Mouse (Mus musculus) left cerebral cortex, adult 8-10 months (tissue): ENCODE measurements around the gene Dagla. TPM values are rescaled to one million over a fixed set of nuclear protein-coding genes. Genes with fewer than 3 reads are reported as not detected.

Experiments used
- DNase-seq, 2 experiments: peaks; one replicate each; pipeline ENCODE4 v3.0.0; 2022; ENCODE audit warnings: low spot score in 2 of 2
- total RNA-seq, 4 experiments: library from RNA; stranded (reverse); gene quantifications; 2 replicates each; pipeline ENCODE4 v1.2.4; 2022

The Dagla gene
- 10 to 100 TPM; 72.6 to 77.7 (median 74.9) TPM for total RNA-seq

DNA sequence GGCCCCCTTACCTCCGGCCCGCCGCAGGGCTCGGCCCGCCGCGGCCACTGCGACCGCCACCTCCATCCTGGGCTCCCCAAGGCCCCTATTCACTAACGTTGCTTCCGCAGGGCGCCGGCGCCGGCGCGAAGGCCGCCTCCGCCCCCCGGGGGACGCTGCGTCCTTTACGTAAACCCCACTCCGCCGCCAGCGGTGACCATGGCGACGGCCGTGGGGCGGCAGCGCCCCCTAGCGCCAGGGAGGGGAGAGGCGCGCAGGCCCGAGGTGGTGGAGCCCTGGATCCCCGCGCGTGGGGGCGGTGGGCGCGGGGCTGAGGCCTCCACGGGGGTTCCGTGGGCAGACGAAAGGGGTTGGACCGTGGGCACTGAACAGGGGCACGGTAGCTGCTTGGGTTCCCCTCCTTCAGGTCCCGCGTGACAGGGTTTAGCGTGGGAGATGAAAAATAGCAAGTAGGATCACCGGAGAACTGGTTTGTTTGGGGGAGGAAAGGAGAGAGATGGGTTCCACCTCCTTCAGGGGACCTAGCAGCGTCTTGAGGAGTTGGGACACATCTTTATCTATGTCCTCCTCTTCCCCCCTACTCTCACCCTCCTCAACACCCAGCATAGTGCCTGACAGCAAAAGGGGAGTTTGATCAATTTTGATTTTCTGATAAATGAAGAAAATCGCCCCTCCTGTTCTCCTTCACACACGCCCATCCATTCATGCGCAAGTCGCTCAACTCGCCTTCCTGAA lies at the start of gene Dagla:
TSS of gene Dagla (minus strand) at position 68 of the 735 bp plus-strand sequence.
- peak; percentile 64 to 75 for DNase-seq

DNA sequence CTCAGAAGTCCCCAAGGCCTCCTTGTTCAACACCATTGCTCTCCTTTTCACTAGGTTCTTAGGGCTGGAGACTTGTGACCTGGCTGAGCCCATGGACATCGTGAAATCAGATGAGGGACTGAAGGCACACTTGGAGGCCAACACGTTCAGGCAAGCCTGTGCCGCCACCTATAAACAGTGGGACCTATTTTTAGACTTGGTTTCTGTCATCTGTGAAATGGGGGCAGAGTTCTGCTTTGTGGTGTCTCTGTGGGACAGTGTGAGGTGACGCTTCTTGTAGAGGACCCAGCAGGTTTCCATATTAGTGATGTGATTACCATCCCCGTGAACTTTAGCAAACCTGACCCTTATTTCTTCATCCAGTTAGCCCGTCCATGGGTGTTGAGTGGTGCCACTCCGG lies 47.5 kb upstream of the Dagla start:
- no peak for DNase-seq

DNA sequence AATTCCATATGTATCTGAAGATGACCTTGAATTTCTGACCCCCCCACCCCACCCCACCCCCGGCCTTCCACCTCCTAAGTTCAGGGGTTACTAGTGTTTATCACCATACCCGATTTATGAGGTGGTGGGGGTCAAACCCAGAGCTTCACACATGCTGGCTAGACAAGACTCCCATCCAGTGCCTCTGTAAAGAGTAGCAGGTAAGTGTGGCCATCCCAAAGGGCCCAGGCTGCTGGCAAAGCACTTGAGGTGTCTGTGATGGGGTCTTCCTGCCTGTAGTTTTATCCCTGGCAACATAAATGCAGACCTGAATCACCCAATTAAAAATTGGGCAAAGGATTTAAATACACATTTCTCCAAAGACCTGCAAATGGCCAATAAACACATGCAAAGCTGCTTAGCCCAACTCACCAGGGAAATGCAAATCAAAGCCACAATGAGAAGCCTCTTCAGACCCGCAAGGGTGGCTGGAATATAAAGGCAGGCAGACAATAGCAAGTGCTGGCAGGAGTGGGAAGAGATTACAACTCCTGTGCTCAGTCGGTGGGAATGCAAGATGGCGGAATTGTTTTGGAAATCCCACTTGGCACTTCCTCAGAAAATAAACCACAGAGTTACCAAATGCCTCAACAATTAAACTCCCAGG lies 43.1 kb upstream of the Dagla start:
- DNase-seq, result no peak

DNA sequence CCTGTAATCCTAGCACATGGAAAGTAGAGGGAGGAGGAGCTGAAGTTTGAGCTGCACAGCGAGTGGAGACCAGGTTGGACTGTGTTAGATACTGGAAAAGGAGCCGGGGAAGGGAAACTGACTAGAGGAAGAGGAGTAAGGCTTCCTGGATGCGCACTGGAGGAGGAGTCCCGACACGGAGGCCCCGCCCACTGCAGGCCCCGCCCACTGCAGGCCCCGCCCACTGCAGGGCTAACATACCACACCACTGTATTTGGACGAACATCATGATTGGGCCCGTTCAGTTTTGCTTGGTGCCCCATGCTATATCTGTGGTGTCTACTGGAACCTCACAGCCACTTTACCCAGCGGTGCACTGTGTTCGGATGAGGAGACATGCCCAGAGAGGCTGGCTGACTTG lies 41.0 kb upstream of the Dagla start:
- no peak for DNase-seq

DNA sequence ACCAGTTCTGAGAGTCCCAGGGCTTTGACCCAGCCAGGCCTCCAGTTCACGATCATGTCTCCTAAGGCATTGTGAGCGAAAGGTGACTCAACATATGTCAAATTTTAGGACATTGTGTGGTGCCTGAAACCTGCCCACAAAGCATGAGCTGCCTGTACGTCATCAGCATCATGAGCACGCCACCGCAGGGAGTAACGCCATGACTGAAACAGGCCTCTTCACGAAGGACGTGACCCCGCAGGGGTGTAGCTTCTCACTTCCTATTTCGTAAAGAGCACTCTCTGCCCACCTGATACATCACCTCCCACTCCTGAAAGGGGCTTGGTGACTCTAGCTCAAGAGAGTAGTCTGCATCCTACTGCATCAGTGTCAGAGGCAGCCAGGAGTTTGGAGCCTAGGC lies 39.2 kb upstream of the Dagla start:
- DNase-seq, result peak in 1 of 2 experiments; percentile 40

DNA sequence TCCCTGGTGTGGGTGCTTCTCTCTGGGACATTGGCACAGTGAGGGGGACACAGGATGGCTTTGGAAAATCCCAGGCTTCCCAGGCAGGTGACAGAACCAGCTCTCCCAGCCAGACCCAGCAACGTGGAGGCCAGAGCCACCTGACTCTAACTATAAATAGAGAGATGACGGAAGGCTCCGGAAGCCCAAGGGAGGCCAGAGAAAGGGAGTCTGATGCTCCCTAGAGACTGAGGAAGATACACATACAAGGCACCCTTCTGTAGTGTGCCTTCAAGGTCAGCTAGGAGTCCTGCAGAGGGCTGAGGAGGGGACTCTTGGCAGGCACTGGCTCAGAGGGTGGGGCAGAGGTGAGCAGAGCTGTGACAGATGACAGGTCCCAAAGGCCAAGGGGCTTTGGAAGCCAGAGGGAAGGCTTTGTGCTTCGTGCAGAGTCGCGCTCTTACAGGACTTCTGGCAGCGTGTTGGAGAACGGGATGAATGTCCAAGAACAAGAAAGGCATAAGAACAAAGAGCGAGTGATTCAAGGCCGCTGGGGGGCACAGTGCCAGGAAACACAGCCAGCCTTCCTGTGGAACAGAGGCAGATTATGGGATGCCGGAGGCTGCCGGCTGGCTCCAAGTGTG lies 37.3 kb upstream of the Dagla start:
- peak; percentile 53 to 77 for DNase-seq

DNA sequence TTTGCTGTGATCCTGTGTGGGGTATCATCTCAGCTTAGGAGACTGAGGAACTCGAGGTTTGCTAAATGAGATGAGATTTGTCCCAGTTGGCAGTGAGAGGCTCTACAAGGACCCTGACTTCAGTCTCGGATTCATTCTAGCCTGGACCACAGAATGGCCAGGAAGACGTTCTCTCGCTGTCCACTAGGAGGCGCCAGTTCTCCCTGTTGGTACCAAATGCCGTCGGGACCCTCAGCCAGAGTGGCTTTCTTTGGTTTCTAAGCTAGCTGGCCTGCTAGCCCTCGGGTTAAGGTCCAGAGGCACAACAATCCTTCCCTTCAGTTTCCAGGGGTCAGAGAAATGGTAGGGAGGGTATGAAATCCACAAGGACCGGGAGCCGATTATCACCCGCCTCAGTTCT lies 36.5 kb upstream of the Dagla start:
- peak in 1 of 2 experiments; percentile 52 for DNase-seq

DNA sequence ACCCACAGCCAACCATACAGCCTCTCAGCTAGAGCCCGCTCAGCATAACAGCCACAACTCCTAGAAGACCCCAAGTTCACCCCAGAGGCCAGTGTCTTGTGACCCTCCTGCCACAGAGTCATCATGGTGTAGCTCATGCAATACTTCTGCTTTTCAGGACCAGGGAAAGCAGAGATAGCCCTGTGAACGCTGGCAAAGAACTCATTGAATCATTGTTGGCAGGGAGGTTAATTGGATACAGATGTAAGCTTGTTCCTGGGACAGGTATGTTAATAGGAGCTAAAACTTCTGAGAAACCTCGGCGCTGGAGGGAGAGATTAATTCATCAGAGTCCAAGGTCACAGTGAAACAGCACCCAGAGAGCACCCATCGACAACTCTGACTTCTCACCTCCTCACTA lies 36.0 kb upstream of the Dagla start:
- DNase-seq, result no peak

DNA sequence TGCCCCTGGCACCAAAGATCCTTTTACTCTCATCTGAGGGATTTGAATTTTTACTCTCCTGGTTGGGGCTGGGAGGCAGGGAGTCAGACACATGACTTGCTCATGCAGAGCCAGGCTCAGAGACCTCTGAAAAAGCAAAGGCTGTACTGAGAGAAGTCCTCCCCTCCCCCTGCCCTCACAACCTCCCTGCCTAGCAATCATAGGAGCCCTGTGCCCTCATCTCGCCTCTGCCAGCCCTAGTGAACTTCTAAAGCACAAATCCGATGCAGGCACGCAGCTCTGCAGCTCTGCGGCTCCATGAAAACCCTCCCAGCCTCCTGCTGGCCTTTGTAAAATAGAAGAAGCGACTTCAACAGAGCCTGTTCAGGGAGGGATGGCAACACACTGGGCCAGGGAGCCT lies 34.6 kb upstream of the Dagla start:
- no peak for DNase-seq

DNA sequence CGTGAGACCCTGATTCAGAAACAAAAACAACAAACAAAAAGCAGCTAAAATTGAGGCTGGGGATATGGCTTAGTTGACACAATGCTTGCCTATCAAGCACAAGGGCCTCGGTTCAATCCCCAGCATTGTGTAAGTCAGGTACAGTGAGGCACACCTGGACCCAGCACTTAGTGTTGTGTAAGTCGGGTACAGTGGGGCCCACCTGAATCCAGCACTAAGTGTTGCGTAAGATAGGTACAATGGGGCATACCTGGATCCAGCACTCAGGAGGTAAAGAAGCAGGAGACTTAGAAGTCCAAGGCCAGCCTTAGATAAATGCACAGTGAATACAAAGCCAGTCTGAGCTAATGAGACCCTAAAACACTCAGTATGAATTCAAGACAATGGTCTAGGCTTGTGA lies 34.0 kb upstream of the Dagla start:
- no peak for DNase-seq

DNA sequence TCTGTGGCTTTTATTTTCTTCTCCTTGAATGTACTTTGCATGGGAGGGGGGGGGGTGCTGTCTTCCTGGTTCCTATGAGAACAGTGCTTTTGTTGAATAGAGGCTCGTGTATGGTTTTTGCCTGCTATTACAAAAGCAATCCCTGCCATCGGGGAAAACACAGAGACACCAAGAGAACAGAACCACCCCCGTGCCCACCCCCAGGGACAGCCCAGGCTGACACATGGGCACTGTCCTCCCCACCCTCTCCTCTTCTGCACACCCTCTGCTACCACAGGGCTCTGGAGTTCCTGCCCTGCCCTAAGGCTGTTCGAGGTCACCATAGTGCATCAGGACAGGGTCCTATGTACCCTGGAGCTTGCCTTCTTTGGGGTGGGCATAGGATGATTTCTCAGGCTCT lies 29.8 kb upstream of the Dagla start:
- DNase-seq, result no peak

DNA sequence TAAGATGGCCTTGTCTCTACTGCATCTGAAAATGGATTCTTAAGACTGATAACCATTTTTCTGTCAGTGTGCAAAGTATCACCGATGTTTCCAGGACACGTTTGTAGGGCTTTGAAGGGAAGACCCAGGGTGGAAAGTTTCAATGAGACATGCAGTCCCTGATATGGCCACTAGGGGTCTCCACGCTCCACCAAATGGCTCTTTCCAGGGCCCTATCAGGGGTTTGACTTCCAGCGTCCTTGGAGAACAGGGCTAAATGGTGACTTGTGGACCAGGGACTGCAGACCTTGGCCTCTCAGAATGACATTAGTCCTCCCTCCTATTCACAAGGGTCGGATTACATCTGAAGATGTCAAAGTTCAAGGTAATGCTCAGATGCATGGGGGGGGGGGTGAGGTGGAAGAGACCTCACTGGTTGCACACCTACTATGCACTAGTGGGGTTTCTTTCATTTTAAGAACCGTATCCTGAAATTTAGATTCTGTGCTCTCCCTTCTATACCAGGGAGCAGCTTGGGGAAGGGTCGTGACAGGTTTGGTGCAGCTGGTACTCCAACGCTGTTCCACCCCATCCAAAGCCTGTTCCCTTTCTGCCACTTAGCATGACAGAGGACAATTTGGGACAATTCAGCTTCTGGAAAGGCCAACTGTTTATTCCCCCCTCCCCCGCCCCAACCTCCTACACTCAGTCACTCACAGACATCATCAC lies 29.0 kb upstream of the Dagla start:
- peak in 1 of 2 experiments; percentile 64 for DNase-seq

DNA sequence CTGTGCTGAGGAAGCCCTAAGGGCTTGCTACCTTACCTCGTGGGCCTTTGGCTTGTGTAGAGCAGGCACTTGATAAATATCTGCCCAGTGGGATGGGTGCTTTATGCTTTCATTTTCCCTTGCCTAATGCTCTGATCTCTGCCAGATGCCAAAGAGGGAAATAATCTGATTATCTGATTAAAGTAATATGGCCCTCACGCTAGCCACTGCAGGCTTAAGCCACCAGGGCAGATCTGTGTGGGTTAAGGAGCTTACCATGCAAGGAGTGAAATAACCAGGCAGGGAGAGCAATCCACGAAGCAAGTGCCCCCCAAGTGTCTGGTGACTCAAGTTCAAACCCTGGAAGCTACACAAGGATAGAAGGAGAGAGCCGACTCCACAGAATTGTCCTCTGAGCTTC lies 27.0 kb upstream of the Dagla start:
- DNase-seq, result no peak

DNA sequence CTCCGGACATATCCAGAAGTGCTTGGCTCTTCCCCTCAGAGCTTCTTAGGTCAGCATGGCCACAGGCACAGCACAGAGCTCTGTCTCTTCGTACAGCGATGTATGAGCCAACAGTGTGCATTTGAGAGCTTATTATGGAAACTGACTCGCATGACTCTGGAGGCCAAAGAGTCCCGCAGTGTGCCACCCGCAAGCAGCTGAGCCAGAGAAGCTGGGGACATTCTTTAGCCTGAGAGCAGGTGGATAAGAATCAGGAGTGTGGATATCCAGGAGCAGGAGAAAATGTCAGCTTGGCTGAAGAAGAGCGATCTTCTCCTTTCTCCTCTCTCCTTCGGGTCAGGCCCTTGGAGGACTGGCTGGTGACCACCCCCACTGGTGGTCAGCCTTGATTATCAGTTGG lies 24.4 kb upstream of the Dagla start:
- DNase-seq, result no peak

DNA sequence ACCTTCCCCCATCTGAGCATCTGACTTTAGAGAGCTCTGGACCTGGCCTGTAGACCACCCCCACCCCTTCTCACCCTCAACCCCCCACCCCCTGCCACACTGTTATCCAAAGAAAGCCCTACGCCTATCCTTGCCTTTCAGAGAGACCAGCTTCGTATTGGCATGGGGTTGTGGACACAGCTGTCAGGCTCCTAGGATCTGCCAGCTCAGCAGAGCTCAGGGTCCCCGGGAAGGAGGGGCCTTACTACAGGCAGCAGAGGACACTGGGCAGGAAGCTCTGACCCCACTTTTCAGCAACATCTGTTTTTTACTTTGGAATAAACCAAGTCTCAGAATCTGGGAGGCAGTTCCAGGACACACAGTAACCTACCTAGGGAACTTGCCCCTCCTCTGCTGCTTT lies 21.9 kb upstream of the Dagla start:
- DNase-seq, result no peak

DNA sequence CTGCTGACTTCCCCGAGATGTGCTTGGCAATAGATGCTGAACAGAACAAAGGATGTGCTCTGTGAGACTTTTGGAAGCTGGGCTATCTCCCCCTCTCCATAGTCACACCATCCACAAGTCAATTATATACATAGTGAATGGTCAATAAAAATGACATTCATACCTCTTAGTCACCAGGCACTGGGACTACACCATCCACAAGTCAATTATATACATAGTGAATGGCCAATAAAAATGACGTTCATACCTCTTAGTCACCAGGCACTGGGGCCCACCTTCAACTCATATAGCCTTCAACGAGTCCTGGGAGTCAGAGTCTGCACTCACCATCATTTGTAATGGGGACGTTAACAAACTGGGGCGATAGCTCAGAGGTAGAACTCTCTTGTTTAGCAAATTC lies 19.2 kb upstream of the Dagla start:
- DNase-seq, result no peak

DNA sequence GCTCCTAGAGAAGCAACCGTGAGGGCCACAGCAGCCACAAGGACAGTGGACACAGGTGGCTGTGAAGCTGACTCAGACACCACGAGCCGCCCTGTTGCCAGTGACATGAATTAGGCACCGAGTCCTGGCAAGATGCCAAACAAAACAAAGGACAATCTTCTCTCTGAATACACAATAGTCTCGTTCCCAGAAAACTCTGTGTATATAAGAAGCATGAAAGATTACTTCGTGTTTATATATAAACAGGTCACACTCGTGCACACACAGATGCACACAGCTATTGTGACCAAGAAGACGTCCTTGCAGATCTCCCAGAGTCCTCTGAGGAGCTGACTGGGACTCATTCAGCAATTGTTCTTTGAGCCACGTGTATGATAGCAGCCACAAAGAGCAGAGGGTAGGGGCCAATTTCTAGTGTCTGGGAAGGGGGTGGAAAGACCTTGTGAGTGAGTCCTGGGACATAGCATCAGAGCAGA lies 18.7 kb upstream of the Dagla start:
- no peak for DNase-seq

DNA sequence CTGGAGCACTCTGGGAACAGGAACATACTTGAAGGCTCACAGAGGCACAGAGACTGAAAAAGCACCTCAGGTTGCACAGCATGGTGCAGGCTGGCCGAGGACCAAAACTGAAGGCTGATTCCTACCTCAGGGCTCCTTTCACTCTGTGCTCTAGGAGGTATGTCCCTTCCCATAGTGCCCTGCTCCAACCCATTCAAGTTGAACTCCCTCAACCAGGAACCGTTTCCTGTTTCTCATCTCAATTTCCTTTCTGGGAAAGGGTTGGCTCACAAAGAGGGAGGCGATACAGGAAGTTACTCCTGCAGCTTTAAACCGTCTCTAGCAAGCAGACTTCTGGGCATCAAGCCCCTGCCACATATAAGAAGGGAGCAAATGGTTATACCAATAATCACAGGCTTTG lies 13.1 kb upstream of the Dagla start:
- no peak for DNase-seq

DNA sequence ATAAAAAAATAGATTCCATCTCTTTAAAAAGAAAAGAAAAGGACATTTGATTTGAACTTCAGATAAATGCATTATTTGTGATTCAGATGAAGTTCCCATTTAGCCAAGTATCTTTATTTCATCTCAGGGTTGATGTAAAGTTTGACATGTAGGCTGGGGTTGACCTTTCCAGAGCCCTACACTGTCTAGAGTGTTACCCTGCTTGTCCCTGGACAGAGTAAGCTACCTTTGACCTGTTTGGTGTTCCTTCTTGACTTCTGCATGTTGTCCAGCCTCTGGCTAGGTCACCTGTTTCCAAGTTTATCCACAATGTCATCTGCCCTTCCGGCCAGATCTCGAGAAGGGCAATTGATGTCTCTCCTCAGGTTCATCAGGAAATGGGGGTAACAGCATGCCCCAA lies 12.7 kb upstream of the Dagla start:
- no peak for DNase-seq

DNA sequence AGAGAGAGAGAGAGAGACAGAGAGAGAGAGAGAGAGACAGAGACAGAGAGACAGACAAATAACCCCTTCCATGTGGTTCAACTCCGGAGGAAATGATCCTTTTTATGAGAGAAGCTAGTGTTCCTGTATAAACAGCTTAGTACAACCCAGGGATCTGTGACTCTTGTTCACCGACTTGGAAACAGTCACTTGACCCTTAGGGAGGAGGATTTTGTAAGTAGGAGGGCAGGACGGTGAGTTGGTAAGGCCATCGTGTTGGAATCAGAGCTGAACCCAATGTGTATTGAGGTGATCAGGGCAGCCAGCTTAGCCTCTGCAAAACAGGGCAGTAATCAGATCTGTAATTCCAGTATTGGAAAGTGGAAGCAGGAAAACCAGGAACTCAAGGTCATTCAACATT lies 12.3 kb upstream of the Dagla start:
- DNase-seq, result no peak

DNA sequence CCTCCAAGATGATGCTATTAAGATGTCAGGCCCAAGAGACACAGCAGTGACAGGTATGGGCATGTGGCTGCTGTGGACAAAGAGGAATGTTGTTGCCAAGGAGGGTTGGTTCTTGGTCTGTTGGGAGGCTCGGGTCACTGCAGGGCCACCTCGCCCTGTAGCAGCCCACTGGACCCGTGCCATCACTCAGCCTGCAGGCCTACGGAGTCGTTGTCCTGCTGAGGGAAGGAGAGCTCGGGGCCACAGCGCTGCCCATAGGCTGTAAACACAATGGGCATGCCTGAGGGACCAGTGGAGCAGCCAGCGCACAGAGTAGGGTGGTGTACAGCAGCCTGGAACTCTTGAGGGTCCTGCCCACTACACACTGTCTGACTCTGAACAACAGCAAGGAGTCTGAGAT lies 7.4 kb upstream of the Dagla start:
- DNase-seq, result no peak

DNA sequence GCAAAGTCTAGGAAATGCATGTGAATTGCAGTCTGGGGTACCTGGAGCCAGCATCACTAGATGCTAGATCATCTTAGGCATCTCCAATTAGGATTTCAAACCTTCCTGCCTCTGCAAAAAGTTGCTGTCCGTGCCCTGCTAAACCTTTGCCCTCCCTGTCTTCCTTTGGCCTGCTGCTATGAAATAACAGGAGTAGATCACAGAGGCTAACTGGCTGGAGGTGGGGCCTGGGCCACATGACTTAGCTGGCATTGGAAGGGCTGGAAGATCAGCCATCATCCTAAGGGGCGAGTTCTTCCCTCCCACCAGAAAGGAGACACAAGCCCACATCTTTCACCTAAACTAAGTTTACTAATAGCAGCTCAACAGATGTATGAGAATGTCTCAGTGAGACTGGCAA lies 4.3 kb upstream of the Dagla start:
- DNase-seq, result no peak
